Mouse (Mus musculus) stomach, embryonic 16.5 days (tissue): ENCODE measurements at regions not wholly inside any gene's neighbourhood (a gene's known extent, or its start where the extent isn't known, plus 50 kb on each side); places are given as distances from the start of the nearest gene placed in this dataset.

ENCODE experiments used
- ATAC-seq: fragments of 200-750 bp; cut with Nextera tagmentation; 2 replicates; pipeline ENCODE4 v1.8.0; 2017; ENCODE audit warnings: moderate number of reproducible peaks, moderate TSS enrichment; ENCODE audit not compliant: insufficient read depth, low FRiP score
- H3K27ac ChIP-seq: fragments of 300-500 bp; sonication (generic); 2 replicates; pipeline ENCODE4 v1.5.1; 2014; ENCODE audit warnings: low read length
- H3K27me3 ChIP-seq: fragments of 300-500 bp; sonication (generic); 2 replicates; pipeline ENCODE4 v1.6.1; 2014; ENCODE audit warnings: low read length, control low read depth, mixed read lengths; ENCODE audit not compliant: control insufficient read depth, insufficient read depth
- H3K36me3 ChIP-seq: fragments of 300-500 bp; sonication (generic); 2 replicates; pipeline ENCODE4 v1.6.1; 2014; ENCODE audit warnings: low read length; ENCODE audit not compliant: control insufficient read depth, insufficient read depth
- H3K4me1 ChIP-seq: fragments of 300-500 bp; sonication (generic); 2 replicates; pipeline ENCODE4 v1.6.1; 2014; ENCODE audit warnings: low read length, control low read depth, mixed read lengths; ENCODE audit not compliant: control insufficient read depth, insufficient read depth
- H3K4me2 ChIP-seq: fragments of 300-500 bp; sonication (generic); 2 replicates; pipeline ENCODE4 v1.6.1; 2014; ENCODE audit warnings: low read depth, low read length, mixed read lengths
- H3K4me3 ChIP-seq: fragments of 300-500 bp; sonication (generic); replicated peaks from 2 replicates; pipeline ENCODE4 v1.5.1; 2014; ENCODE audit warnings: mild to moderate bottlenecking, low read length
- H3K9ac ChIP-seq: fragments of 300-500 bp; sonication (generic); 2 replicates; pipeline ENCODE4 v1.6.1; 2014; ENCODE audit warnings: low read length
- H3K9me3 ChIP-seq: fragments of 300-500 bp; sonication (generic); replicated peaks from 2 replicates; pipeline ENCODE4 v1.6.1; 2016; ENCODE audit warnings: low read length, control low read depth; ENCODE audit not compliant: control insufficient read depth
- WGBS: fragments of 180-500 bp; shearing (Covaris S2); extraction: QIAGEN DNeasy Blood & Tissue Kit; methylation state at CpG from one replicate; pipeline ENCODE4 v1.1.7; 2014; 5-methylcytosine and 5-hydroxymethylcytosine counted together

DNA sequence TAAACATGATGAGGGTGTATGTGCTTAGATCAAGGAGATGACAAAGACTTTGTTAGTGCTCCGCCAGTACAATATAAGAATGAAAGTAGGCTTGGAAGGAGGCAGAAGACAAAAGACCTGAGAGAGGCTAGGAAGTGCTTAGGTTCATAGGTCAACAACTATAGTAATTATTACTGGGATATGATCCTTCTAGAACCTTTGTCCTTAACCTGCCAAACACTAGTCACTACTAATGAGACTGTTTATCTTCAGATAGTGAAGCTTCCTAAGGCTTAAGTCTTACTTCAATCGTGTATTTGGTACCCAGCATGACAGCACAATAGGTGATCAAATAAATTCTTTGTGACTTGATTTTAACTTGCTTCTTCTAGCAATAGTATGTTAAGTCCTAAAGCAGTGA is 1344.5 kb downstream of the Gsdmc2 start:
- H3K27me3 ChIP-seq = no peaks in the 10 kb centered on the region
- no peak for ATAC-seq
- no peak overlapping the region for H3K9ac ChIP-seq
- no peak overlapping the region for H3K27ac ChIP-seq
- no peak overlapping the region for H3K4me2 ChIP-seq
- peaks cover 5% of the 10 kb centered on the region; the same call in 1 of the 2 replicates for H3K4me1 ChIP-seq
- no peaks in the 10 kb centered on the region for H3K9me3 ChIP-seq
- no peak overlapping the region for H3K4me3 ChIP-seq
- H3K36me3 ChIP-seq = no peaks in the 10 kb centered on the region
- WGBS = 58% methylated on average over 2 of the region's 2 CpGs

DNA sequence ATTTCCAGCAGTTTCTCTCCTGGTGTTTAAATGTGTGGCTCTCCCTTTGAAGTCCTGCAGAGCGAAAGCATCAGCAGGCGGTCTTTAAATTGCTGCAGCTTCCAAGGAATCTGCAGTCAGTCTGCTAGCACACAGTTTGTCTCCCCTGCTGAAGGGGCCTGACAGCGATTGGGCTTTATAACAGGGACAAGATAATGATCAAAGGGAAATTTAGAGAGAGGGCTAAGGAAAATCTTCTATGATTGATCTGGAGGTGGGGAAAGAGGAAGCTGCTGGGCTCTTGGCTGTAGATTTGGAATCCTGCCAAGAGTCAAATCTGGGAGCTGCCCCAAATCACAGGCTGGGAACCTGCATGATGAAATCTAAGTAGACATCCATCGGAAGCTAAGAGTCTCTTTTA is 1348.8 kb downstream of the Gsdmc2 start:
- ATAC-seq = no peak
- peaks cover 5% of the 10 kb centered on the region; the same call in 1 of the 2 replicates for H3K4me1 ChIP-seq
- no peaks in the 10 kb centered on the region for H3K36me3 ChIP-seq
- H3K27me3 ChIP-seq = no peaks in the 10 kb centered on the region
- H3K4me3 ChIP-seq = no peak overlapping the region
- no peaks in the 10 kb centered on the region for H3K9me3 ChIP-seq
- no peak overlapping the region; the same call in 1 of the 2 replicates for H3K9ac ChIP-seq
- H3K4me2 ChIP-seq = no peak overlapping the region
- WGBS = 30% methylated on average over 4 of the region's 4 CpGs
- no peak overlapping the region for H3K27ac ChIP-seq

DNA sequence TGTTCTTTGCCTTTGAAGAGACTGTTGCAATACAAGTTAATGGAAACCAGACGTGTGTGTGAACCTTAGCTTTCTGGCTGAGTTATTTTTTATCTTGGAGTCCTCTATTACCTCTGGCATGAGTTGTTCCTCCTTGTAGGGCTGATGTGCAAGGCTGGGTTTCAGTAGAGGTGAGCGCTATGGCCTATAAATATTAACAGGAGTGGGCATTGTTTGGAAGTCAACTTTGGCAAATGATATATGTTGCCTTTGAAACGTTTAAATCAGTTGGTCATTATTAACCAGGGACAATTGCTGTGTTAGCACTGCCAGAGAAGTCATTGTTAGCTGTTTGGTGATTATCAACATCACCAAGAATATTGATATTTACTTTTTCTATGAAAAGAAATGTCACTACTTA is 1352.6 kb downstream of the Gsdmc2 start:
- ATAC-seq = no peak
- Histone ChIP-seq H3K27me3 (no peaks in the 10 kb centered on the region), H3K4me3 (no peak overlapping the region), H3K36me3 (no peaks in the 10 kb centered on the region), H3K9me3 (no peaks in the 10 kb centered on the region), H3K4me2 (no peak overlapping the region), H3K9ac (no peak overlapping the region), H3K27ac (no peak overlapping the region), H3K4me1 (peaks cover 5% of the 10 kb centered on the region; the same call in 1 of the 2 replicates)
- WGBS = 51% methylated on average over 3 of the region's 3 CpGs

DNA sequence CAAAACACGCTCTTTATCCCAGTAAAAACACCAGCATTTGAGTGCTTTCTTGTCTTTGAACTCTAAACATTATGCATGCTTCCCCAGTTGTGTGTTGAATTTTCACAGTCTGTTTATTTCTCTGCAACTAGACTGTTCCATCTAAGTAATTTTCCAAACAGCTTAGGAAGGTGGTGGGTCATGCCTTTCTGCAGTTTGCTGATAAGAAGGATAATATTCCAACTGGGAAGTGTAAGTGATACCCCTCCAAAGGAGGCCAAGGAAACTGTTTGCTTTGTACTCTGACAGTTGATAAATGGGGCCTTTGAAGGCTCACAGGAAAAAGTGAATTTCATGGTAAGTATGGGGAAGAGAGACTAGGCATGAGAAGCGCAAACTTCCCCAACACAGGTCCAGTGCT is 1354.4 kb downstream of the Gsdmc2 start:
- no peak for ATAC-seq

DNA sequence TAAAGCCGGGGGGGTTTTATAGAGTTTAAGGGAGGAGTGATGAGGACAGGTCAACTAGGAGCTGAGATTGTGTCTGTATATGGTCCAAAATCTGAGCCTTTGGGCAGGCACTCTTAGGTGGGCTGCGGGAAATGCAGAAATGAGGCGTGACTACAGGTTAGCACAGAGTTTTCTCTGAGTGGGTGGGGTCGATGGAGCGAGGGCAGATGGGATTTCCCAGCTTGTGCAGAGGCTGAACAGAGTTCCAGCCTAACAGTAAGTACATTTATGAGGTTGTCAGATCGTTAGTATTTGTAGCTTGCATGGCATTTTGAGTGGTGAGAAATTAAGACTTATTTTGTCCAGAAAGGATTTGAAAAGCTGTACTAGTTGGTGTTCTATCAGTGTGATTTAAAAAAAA is 1358.4 kb downstream of the Gsdmc2 start:
- no peak for ATAC-seq
- H3K4me3 ChIP-seq = no peak overlapping the region
- WGBS = 75% methylated on average over 6 of the region's 6 CpGs
- H3K9ac ChIP-seq = no peak overlapping the region
- H3K4me2 ChIP-seq = no peak overlapping the region
- no peaks in the 10 kb centered on the region for H3K36me3 ChIP-seq
- no peaks in the 10 kb centered on the region for H3K9me3 ChIP-seq
- H3K27ac ChIP-seq = no peak overlapping the region
- H3K27me3 ChIP-seq = no peaks in the 10 kb centered on the region
- no peaks in the 10 kb centered on the region; the same call in 1 of the 2 replicates for H3K4me1 ChIP-seq

More for the DNA sequence above, 1354.4 kb downstream of the Gsdmc2 start:
- no peaks in the 10 kb centered on the region for H3K36me3 ChIP-seq
- H3K4me1 ChIP-seq = no peaks in the 10 kb centered on the region; the same call in 1 of the 2 replicates
- H3K27ac ChIP-seq = no peak overlapping the region
- H3K4me2 ChIP-seq = no peak overlapping the region
- no peak overlapping the region for H3K9ac ChIP-seq
- H3K9me3 ChIP-seq = no peaks in the 10 kb centered on the region
- WGBS = 66% methylated on average over 2 of the region's 2 CpGs
- no peak overlapping the region for H3K4me3 ChIP-seq
- no peaks in the 10 kb centered on the region for H3K27me3 ChIP-seq

DNA sequence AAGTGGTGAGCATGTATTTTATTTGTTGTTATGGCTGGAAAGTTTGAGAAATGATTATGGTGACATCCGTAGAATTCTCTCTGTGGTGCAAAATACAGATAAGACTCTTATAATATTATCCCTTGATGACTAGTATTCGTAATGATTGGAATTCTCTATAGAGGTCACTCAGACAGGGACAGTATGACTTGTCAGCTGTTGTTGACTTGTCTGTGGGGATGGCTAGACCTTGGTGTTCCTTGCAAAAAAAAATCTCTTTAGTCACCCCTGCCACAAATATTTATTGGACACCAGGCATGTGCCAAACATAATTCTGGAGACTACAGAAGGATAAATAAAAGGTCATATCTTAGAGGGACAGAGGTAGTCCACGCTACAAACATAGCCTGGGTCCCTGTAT is 1360.6 kb downstream of the Gsdmc2 start:
- no peaks in the 10 kb centered on the region for H3K4me1 ChIP-seq
- H3K9ac ChIP-seq = no peak overlapping the region
- ATAC-seq = no peak
- WGBS = 87% methylated on average over 3 of the region's 3 CpGs
- no peak overlapping the region for H3K4me3 ChIP-seq
- H3K27ac ChIP-seq = no peak overlapping the region
- H3K36me3 ChIP-seq = no peaks in the 10 kb centered on the region
- H3K4me2 ChIP-seq = no peak overlapping the region
- no peaks in the 10 kb centered on the region for H3K27me3 ChIP-seq
- H3K9me3 ChIP-seq = no peaks in the 10 kb centered on the region

DNA sequence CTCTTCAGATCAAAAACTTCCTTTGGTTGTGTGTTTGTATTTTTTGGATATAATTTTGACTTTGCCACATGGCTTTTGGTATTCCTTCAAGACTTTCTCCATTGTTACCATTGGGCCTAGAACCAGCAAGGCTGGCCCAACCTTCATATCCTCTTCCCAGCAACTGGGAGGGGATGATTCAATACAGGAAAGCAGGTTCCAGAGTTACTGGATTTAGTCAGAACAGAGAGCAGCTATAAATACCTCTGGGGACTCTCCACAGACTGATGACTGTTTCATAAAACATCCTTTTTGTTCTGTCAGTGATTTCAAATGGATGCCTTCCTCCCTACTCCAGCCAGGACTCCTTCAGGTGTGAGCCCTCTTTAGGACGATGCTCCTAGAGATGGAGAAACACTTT is 1361.4 kb downstream of the Gsdmc2 start:
- Histone ChIP-seq H3K27me3 (no peaks in the 10 kb centered on the region), H3K9ac (no peak overlapping the region), H3K36me3 (no peaks in the 10 kb centered on the region), H3K9me3 (no peaks in the 10 kb centered on the region), H3K4me3 (no peak overlapping the region), H3K4me2 (no peak overlapping the region), H3K27ac (no peak overlapping the region), H3K4me1 (no peaks in the 10 kb centered on the region)
- no peak for ATAC-seq
- 78% methylated on average over 1 of the region's 1 CpGs for WGBS

DNA sequence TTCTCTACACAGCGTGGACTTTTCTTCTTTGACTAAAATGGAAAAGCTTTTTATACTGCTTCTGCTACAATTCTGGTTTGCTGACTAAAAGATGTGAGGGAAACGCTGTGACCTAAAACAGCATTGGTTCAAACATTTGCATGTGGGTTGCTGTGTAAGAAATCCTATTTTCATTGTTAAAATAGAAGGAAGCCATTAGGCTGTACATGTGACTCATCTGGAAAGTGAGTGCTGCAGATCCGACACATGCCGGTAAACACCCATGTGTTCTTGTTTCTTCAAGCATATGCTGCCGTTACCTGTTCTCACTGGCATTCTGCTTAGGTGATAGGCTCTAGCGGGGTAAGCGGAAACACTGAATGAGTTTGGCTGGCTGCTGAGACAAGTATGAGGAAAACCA is 1362.6 kb downstream of the Gsdmc2 start:
- 82% methylated on average over 7 of the region's 7 CpGs for WGBS
- Histone ChIP-seq H3K27me3 (no peaks in the 10 kb centered on the region), H3K9me3 (no peaks in the 10 kb centered on the region), H3K27ac (no peak overlapping the region), H3K36me3 (no peaks in the 10 kb centered on the region), H3K4me3 (no peak overlapping the region), H3K4me1 (no peaks in the 10 kb centered on the region), H3K9ac (no peak overlapping the region), H3K4me2 (no peak overlapping the region)
- ATAC-seq = no peak

DNA sequence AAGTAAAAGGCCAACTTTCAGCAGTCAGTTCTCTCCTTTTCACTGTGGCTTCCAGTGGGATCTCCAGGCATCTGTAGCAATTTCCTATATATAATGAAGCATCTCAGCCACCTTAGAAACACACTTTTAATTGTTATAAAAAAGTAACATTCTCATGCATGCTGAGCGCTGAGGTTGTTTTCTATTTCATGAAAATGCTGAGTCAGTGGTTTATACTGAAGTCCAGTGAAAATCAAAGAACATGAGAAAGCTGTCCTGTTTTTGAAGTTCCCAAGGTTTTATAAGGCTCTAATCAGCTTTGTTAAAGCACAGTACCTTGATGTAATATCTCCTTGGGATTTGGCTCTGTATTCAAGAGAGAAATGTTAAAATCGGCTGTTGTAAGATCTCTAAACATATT is 1367.2 kb downstream of the Gsdmc2 start:
- H3K9ac ChIP-seq = no peak overlapping the region
- H3K4me3 ChIP-seq = no peak overlapping the region
- ATAC-seq = no peak
- H3K27me3 ChIP-seq = no peaks in the 10 kb centered on the region
- H3K4me2 ChIP-seq = no peak overlapping the region
- H3K4me1 ChIP-seq = no peaks in the 10 kb centered on the region
- no peaks in the 10 kb centered on the region for H3K36me3 ChIP-seq
- 79% methylated on average over 2 of the region's 2 CpGs for WGBS
- no peaks in the 10 kb centered on the region for H3K9me3 ChIP-seq
- no peak overlapping the region for H3K27ac ChIP-seq

DNA sequence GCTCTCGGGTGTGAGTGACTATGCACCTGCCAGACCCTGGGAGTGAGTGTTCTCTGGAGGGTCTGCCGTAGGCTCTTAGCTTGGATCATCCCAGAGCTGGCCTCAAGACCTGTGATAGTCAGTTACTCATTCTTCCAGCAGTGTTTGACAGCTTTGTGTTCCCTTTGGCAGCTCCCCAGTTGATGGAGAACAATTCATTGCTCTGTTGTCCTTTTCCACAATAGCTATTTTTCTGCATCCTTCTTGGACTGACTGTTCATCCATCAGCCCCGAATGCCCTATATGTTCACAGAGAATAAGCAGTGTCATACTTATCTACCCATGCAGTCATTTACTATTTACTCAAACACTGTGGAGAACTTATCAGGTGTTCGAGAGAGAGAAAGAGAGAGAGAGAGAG is 1368.5 kb downstream of the Gsdmc2 start:
- Histone ChIP-seq H3K4me3 (no peak overlapping the region), H3K36me3 (no peaks in the 10 kb centered on the region), H3K4me2 (no peak overlapping the region), H3K27me3 (no peaks in the 10 kb centered on the region), H3K9ac (no peak overlapping the region), H3K4me1 (no peaks in the 10 kb centered on the region), H3K27ac (no peak overlapping the region), H3K9me3 (no peaks in the 10 kb centered on the region)
- WGBS = 68% methylated on average over 4 of the region's 4 CpGs
- ATAC-seq = no peak
